Mouse (Mus musculus): ENCODE measurements around the gene Gpr165. TPM values are rescaled to one million over a fixed set of nuclear protein-coding genes. Genes with fewer than 3 reads are reported as not detected.

The Gpr165 gene
- total RNA-seq (2014; rRNA removed) = 10.6 and 19.4 TPM in 2 replicates
- polyA plus RNA-seq (2015; fragmentation: Nextera tagmentation; extraction: Ambion mirVana) = 2.6 and 3.8 TPM in 2 replicates

- 25% methylated on average over 16 of the region's 16 CpGs for WGBS
- ATAC-seq (peak; percentile 98), DNase-seq (peak; percentile 69)
- TF ChIP-seq CTCF (IDR thresholded peaks at IDR 0.05; ENCODE audit: low read depth) = no peak
- H3K9ac ChIP-seq = peak within 1 kb of the TSS; percentile 50
- no peaks in the 10 kb centered on the region for H3K27me3 ChIP-seq (ENCODE audit: insufficient read depth, low read length)
- H3K4me1 ChIP-seq (ENCODE audit: insufficient read depth) = no peaks in the 10 kb centered on the region
- peak within 1 kb of the TSS; percentile 38 for H3K4me3 ChIP-seq (ENCODE audit: low read depth, low read length)
- H3K27ac ChIP-seq (ENCODE audit: low read depth, low read length) = peak within 1 kb of the TSS; percentile 21; the same call in 1 of the 2 replicates
- no peaks in the 10 kb centered on the region for H3K9me3 ChIP-seq (ENCODE audit: low read length)
- no peaks in the 10 kb centered on the region for H3K36me3 ChIP-seq (ENCODE audit: insufficient read depth)
- peak within 1 kb of the TSS; percentile 55 for H3K4me2 ChIP-seq (ENCODE audit: low read depth)
Observed at GRCm38 (mm10) chrX:96712907-96713774, at the start of gene Gpr165. Gene Gpr165 (plus strand): TSS chrX:96713441.

DNA sequence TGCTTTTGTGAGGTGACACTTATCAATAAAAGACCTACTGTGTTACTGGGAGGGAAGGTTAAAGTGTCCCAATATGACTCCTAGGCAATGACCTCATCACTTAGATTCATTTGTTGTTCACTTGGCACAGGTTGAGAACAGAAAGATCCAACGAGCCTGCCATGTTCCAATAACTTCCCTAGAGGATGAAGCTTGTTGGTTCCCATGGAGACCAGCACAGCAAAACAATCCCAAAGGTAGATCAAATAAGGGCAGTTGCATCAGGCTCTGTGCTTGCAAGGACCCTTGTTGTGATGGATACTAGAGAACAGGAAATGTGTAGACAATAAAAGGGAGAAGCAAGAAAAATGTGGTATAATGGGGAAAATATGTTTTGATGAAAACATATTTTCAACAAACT is 38.4 kb upstream of the Gpr165 start:
- DNase-seq (no peak), ATAC-seq (no peak)
- no peak overlapping the region for H3K27ac ChIP-seq (ENCODE audit: low read depth, low read length)
- no peaks in the 10 kb centered on the region for H3K9me3 ChIP-seq (ENCODE audit: low read length)
- no peak overlapping the region for H3K4me2 ChIP-seq (ENCODE audit: low read depth)
- no peak overlapping the region for H3K9ac ChIP-seq
- H3K4me3 ChIP-seq (ENCODE audit: low read depth, low read length) = no peak overlapping the region
- H3K27me3 ChIP-seq (ENCODE audit: insufficient read depth, low read length) = no peaks in the 10 kb centered on the region
- no peaks in the 10 kb centered on the region for H3K4me1 ChIP-seq (ENCODE audit: insufficient read depth)
- TF ChIP-seq CTCF (IDR thresholded peaks at IDR 0.05; ENCODE audit: low read depth) = no peak
- H3K36me3 ChIP-seq (ENCODE audit: insufficient read depth) = no peaks in the 10 kb centered on the region
- 34% methylated on average over 1 of the region's 1 CpGs for WGBS
